Mouse (Mus musculus) embryonic facial prominence, embryonic 14.5 days (tissue): ENCODE data around the gene Kif5c. TPM values are rescaled to one million over a fixed set of nuclear protein-coding genes. Genes with fewer than 3 reads are reported as not detected.

ENCODE experiments used
- ATAC-seq: fragments of 200-750 bp; cut with Nextera tagmentation; 2 replicates; pipeline ENCODE4 v1.8.0; 2017; ENCODE audit warnings: low read depth, moderate number of reproducible peaks, moderate TSS enrichment
- DNase-seq: peaks from one replicate; pipeline ENCODE4 v3.0.0-alpha.2; 2015; ENCODE audit warnings: low spot score
- H3K27ac ChIP-seq: fragments of 300-500 bp; sonication (generic); replicated peaks from 2 replicates; pipeline ENCODE4 v1.5.1; 2014; ENCODE audit warnings: low read depth, mild to moderate bottlenecking, low read length, moderate library complexity
- H3K27me3 ChIP-seq: fragments of 300-500 bp; sonication (generic); replicated peaks from 2 replicates; pipeline ENCODE4 v1.6.1; 2014; ENCODE audit warnings: low read length; ENCODE audit not compliant: control insufficient read depth, insufficient read depth
- H3K36me3 ChIP-seq: fragments of 300-500 bp; sonication (generic); 2 replicates; pipeline ENCODE4 v1.6.1; 2014; ENCODE audit warnings: low read length, mixed read lengths; ENCODE audit not compliant: control insufficient read depth, insufficient read depth
- H3K4me1 ChIP-seq: fragments of 300-500 bp; sonication (generic); 2 replicates; pipeline ENCODE4 v1.6.1; 2014; ENCODE audit warnings: antibody characterized with exemption, low read length; ENCODE audit not compliant: control insufficient read depth, insufficient read depth
- H3K4me2 ChIP-seq: fragments of 300-500 bp; sonication (generic); 2 replicates; pipeline ENCODE4 v1.6.1; 2014; ENCODE audit warnings: low read depth, mild to moderate bottlenecking, low read length, moderate library complexity, mixed read lengths
- H3K4me3 ChIP-seq: fragments of 300-500 bp; sonication (generic); 2 replicates; pipeline ENCODE4 v1.5.1; 2014; ENCODE audit warnings: low read depth, mild to moderate bottlenecking, low read length
- H3K9ac ChIP-seq: fragments of 300-500 bp; sonication (generic); 2 replicates; pipeline ENCODE4 v1.6.1; 2014; ENCODE audit warnings: low read depth, mild to moderate bottlenecking, low read length, moderate library complexity, mixed read lengths
- H3K9me3 ChIP-seq: fragments of 300-500 bp; sonication (generic); 2 replicates; pipeline ENCODE4 v1.6.1; 2016; ENCODE audit warnings: low read length; ENCODE audit not compliant: control insufficient read depth
- WGBS: fragments of 180-500 bp; shearing (Covaris S2); extraction: QIAGEN DNeasy Blood & Tissue Kit; methylation state at CpG from one replicate; pipeline ENCODE4 v1.1.7; 2014; 5-methylcytosine and 5-hydroxymethylcytosine counted together
- polyA plus RNA-seq: library from polyadenylated mRNA; unstranded; fragments of >200 nt; fragmentation: Nextera tagmentation; extraction: Ambion mirVana; gene quantifications from 2 replicates; pipeline ENCODE4 v1.2.1, GENCODE M21; 2014

The Kif5c gene
- polyA plus RNA-seq, 1 experiment from 2014 or later: 12.1 TPM

DNA sequence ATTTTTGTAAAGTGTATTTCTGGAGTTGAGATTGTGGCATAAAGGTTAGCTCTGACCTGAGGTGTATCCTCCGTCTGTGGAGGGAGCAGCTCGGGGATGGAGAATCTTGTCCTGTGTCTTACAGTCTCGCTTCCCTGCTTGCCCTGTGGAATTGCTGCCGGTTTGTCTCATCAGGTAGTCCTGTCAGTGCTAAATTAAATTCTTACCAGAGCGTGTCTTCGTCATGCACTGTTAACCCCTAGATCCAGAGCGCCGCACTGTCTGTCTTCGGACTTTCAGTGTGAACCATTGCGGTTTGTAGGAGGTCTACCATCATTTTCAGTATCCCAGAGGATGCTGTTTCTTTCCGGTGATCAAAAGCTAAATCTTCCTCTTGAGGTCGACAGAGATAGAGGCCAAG is 10.1 kb downstream of the Kif5c start:
- H3K27me3 ChIP-seq: no peaks in the 10 kb centered on the region
- H3K4me3 ChIP-seq: no peak overlapping the region
- no peak for ATAC-seq
- no peak overlapping the region for H3K9ac ChIP-seq
- no peak overlapping the region for H3K27ac ChIP-seq
- DNase-seq: no peak
- H3K4me1 ChIP-seq: peaks cover 14% of the 10 kb centered on the region
- 84% methylated on average over 12 of the region's 12 CpGs for WGBS
- no peaks in the 10 kb centered on the region for H3K36me3 ChIP-seq
- H3K9me3 ChIP-seq: peaks cover 3% of the 10 kb centered on the region; the same call in 1 of the 2 replicates
- no peak overlapping the region for H3K4me2 ChIP-seq

DNA sequence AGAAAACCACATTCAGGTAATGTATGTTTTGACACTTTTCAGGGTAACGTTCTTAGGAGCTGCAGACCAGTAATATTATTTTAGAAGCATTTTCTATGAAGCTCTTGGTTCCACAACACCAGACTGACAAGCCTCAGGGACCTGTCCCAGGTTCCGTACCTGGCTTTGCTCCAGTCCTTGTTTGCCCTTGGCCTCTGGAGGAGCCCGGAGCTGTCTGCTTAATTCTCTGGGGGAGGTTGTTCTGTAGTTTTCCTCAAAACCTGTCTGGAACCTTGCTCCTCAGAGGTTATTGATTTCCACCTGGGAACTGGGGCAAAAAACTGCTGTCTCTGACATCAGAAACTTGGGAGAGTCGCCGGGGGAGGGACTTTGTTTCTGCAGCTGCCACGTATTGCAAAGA is 11.5 kb downstream of the Kif5c start:
- no peak for DNase-seq
- Histone ChIP-seq H3K9ac (no peak overlapping the region), H3K9me3 (no peaks in the 10 kb centered on the region), H3K4me2 (no peak overlapping the region), H3K4me3 (no peak overlapping the region), H3K27me3 (no peaks in the 10 kb centered on the region), H3K36me3 (no peaks in the 10 kb centered on the region), H3K27ac (no peak overlapping the region), H3K4me1 (peaks cover 14% of the 10 kb centered on the region)
- WGBS: 81% methylated on average over 6 of the region's 6 CpGs
- ATAC-seq: no peak; the same call in 1 of the 2 replicates

DNA sequence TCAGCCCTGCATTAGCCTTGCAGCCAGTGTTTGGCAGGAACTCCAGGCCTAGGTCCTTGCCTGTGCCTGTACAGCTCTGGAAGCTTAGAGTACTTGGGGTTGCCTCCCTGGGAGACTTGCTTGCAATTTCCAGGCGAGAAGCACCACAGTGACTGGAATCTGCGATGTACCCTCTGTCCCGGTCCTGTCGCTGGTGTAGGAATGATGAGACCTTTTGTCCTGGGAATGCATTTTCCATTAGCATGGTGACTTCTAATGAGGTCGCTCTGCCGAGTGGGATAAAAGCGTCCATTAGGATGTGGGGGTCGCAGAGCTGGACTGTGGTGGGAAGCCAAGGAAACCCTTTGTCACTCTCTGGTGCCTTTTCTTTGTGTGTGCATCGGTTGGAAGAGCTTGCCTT is 14.1 kb downstream of the Kif5c start:
- H3K4me3 ChIP-seq: no peak overlapping the region
- no peaks in the 10 kb centered on the region for H3K4me1 ChIP-seq
- H3K36me3 ChIP-seq: no peaks in the 10 kb centered on the region
- no peak overlapping the region for H3K4me2 ChIP-seq
- no peaks in the 10 kb centered on the region for H3K27me3 ChIP-seq
- DNase-seq (no peak), ATAC-seq (no peak; the same call in 1 of the 2 replicates)
- H3K9me3 ChIP-seq: no peaks in the 10 kb centered on the region
- 77% methylated on average over 9 of the region's 9 CpGs for WGBS
- no peak overlapping the region for H3K9ac ChIP-seq
- H3K27ac ChIP-seq: no peak overlapping the region

DNA sequence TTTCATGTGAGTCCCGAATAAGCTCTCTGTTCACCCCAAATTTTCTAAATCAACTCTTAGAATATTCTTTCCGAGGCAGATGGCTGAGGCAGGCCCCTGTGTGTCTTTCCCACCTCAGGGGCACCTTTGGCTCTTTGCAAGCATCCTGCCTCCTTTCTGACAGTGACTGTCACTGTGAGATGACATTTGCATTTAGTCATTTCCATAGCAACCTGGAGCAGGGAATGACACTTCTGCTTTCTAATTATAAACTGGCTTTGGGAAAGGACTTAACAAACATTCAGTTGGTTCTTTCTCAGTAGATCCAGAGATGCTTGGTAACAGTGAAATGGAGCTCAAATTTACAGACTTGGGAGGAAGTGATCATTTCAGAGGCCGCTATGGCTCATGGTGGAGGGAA is 23.7 kb downstream of the Kif5c start:
- 91% methylated on average over 3 of the region's 3 CpGs for WGBS
- no peak for DNase-seq
- H3K27me3 ChIP-seq: no peaks in the 10 kb centered on the region
- ATAC-seq: no peak
- no peaks in the 10 kb centered on the region for H3K9me3 ChIP-seq
- no peaks in the 10 kb centered on the region for H3K4me1 ChIP-seq
- H3K4me2 ChIP-seq: no peak overlapping the region
- no peak overlapping the region for H3K9ac ChIP-seq
- no peaks in the 10 kb centered on the region for H3K36me3 ChIP-seq
- H3K4me3 ChIP-seq: no peak overlapping the region
- H3K27ac ChIP-seq: no peak overlapping the region

DNA sequence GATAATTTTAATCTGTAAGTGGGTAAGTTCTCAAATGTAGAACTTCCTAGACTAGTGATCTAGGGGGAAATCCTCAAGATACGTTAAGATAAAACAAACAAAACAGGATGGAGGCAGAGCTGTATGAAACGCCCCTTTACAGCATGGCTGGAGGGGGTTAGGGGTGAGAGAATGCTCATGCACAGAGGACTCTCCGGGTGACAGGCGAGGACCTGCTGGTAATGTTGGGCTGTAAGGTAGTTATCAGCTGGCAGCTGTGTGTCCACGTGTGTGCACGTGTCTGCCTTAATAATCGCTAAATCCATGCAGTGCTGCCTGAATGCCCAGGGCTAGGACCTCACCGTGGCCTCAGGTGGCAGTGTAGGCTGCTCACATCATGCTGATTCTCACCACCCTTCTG is 24.7 kb downstream of the Kif5c start:
- whole genome bisulfite sequencing: 82% methylated on average over 8 of the region's 8 CpGs
- Histone ChIP-seq H3K4me1 (no peaks in the 10 kb centered on the region), H3K4me2 (no peak overlapping the region)

DNA sequence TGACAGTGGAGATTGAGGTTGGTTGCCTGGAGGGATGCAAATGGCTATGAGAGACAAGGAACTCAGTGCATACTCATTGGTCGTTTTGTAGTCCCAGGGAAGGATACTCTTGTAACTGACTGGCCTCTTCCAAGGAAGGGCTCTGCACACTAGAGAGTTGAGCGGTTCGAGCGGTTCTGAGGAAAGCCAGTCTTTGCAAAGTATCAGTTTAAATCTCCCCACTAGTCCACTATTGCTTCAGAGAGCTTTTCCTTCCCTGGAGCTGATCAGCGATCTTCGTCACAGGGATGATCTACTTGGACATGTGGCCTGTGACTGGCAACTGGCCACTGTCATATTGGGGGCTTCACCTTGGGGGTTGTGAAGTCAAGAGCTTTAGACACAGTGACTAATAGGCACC is 28.5 kb downstream of the Kif5c start:
- H3K9me3 ChIP-seq: no peaks in the 10 kb centered on the region

More for the DNA sequence above, 24.7 kb downstream of the Kif5c start:
- ATAC-seq (no peak), DNase-seq (no peak)
- H3K9ac ChIP-seq: no peak overlapping the region
- no peak overlapping the region for H3K27ac ChIP-seq
- no peaks in the 10 kb centered on the region for H3K9me3 ChIP-seq
- no peaks in the 10 kb centered on the region for H3K36me3 ChIP-seq
- H3K4me3 ChIP-seq: no peak overlapping the region
- H3K27me3 ChIP-seq: no peaks in the 10 kb centered on the region

DNA sequence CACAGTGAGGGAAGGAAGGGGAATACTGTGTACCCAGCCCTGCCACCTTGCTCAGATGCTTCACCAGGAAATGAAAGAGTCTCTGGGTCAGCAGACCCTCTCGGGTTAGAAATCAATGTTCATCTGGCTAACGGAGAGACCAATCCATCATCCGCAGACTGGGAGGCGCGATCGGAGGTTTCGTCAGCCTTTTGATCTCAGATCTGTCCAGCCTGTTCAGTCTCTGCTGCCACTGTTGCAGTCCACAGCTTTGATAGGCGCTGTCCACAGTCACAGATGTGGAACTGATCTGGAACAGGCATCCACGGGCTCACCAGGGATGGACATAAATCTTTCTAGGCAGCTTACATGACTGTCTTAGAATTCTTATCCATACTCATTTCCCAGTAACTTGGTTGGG is 29.2 kb downstream of the Kif5c start:
- 62% methylated on average over 9 of the region's 9 CpGs for WGBS
- ATAC-seq: no peak
- DNase-seq: no peak

More for the DNA sequence above, 28.5 kb downstream of the Kif5c start:
- H3K9ac ChIP-seq: no peak overlapping the region
- WGBS: 84% methylated on average over 6 of the region's 6 CpGs
- H3K27me3 ChIP-seq: no peaks in the 10 kb centered on the region
- no peaks in the 10 kb centered on the region for H3K36me3 ChIP-seq
- H3K4me2 ChIP-seq: no peak overlapping the region
- no peaks in the 10 kb centered on the region for H3K4me1 ChIP-seq
- no peak for ATAC-seq
- DNase-seq: no peak
- H3K4me3 ChIP-seq: no peak overlapping the region
- no peak overlapping the region for H3K27ac ChIP-seq

DNA sequence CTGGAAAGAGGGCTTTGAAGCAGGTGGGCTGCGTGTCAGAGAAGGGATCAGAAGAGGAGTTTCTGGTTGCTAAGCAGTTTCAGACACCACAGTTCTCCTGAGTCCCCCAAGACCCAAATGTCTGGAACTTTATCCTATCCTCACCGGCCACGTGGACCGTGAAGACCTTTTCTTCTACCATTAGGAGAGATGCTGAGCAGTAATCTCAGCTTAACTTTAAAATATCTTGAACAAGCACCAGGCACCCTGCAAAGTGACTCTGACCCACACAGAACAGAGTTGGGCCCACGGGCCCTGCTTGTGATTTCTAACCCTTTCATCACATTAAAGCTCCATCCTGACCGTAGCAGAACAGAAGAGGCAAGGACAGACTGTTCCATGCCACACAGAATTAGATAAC is 29.7 kb downstream of the Kif5c start:
- Histone ChIP-seq H3K9me3 (no peaks in the 10 kb centered on the region), H3K36me3 (no peaks in the 10 kb centered on the region), H3K27me3 (no peaks in the 10 kb centered on the region), H3K9ac (no peak overlapping the region), H3K4me3 (no peak overlapping the region), H3K4me1 (no peaks in the 10 kb centered on the region), H3K27ac (no peak overlapping the region), H3K4me2 (no peak overlapping the region)
- no peak for ATAC-seq
- WGBS: 87% methylated on average over 6 of the region's 6 CpGs
- DNase-seq: no peak

More for the DNA sequence above, 29.2 kb downstream of the Kif5c start:
- Histone ChIP-seq H3K9ac (no peak overlapping the region), H3K27ac (no peak overlapping the region), H3K27me3 (no peaks in the 10 kb centered on the region), H3K4me1 (no peaks in the 10 kb centered on the region), H3K4me2 (no peak overlapping the region), H3K36me3 (no peaks in the 10 kb centered on the region), H3K4me3 (no peak overlapping the region), H3K9me3 (no peaks in the 10 kb centered on the region)

DNA sequence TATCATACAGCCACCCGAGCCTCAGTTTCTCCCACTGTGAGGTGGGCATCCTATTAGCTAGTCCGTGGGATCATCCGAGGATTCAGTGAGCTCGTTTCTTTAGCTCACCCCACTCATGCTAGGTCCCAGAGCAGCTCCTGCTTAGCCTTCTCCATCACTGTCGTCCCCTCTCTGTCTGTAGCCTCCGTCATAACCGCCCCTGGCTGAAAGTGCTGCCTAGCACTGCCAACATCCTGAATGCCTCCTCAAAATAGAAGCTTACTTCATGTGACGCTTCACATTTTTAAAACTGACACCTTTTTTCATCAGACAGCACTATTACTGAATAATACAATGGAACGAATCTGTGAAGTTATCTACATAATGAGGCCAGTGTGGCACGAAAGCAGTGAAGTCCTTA is 30.1 kb downstream of the Kif5c start:
- Histone ChIP-seq H3K27ac (no peak overlapping the region), H3K4me1 (no peaks in the 10 kb centered on the region), H3K9me3 (no peaks in the 10 kb centered on the region), H3K27me3 (no peaks in the 10 kb centered on the region), H3K4me2 (no peak overlapping the region), H3K36me3 (no peaks in the 10 kb centered on the region), H3K9ac (no peak overlapping the region), H3K4me3 (no peak overlapping the region)
- WGBS: 83% methylated on average over 10 of the region's 10 CpGs
- ATAC-seq (no peak), DNase-seq (no peak)
